Mouse (Mus musculus): Measurements from ENCODE around the gene Il12rb1. TPM values are rescaled to one million over a fixed set of nuclear protein-coding genes. Genes with fewer than 3 reads are reported as not detected.
A peak's percentile ranks its signal among the peaks of the same experiment; 100 is the strongest.

Il12rb1 gene
- total RNA-seq, 4 experiments from 2014 or later = 0.16 to 0.49 TPM; not detected in 2

- DNase-seq (ENCODE audit: low spot score) = peak; percentile 84
Measured at GRCm38 (mm10) chr8:70773833-70774232, 34.4 kb upstream of the Il12rb1 start.

DNA sequence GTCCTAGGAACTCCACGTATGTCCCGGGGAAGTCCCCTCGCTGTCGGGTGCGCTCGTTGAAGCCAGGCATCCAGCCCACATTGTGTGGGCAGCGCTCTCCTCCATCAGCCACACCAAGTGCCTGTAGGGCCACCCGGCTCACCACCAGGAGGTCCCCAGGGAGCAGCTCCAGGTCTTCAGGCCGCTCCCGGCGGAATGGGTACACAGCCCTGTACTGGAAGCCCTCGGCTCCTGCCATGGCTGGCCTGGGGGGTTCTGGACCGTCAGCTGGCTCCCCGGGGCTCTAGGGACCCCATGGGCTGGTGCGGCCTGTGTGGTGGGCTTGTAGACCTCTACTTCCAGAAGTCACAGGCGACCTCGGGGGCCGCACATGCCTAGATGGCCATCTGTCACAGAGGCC lies 33.5 kb upstream of the Il12rb1 start:
- no peak for DNase-seq (ENCODE audit: low spot score)

DNA sequence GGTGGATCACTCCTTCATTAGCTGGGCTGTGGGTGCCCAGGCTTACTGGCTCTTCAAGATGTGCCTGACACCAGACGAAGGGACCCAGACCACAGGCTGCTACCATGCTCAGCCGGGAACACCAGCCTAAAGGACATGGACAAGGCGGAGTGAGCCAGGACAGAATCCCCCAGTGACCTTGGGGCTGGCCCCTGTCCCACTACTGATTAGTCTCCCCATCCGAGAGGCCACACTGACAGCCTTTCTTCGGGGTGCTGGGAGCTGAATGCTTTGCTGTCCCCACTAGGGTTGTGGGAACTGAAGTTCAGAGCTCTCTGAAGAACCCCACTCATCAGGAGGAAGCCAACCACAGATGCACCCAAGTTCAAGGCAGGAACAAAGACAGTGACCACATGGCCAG lies 33.0 kb upstream of the Il12rb1 start:
- DNase-seq (ENCODE audit: low spot score) = no peak

- no peak for DNase-seq (ENCODE audit: low spot score)
Measured at GRCm38 (mm10) chr8:70775851-70776495, 32.3 kb upstream of the Il12rb1 start.

- DNase-seq (ENCODE audit: low spot score) = peak; percentile 96
Measured at GRCm38 (mm10) chr8:70776496-70777444, 31.5 kb upstream of the Il12rb1 start, which contains the start of gene Pik3r2. Pik3r2 (minus strand) TSS chr8:70776713.

DNA sequence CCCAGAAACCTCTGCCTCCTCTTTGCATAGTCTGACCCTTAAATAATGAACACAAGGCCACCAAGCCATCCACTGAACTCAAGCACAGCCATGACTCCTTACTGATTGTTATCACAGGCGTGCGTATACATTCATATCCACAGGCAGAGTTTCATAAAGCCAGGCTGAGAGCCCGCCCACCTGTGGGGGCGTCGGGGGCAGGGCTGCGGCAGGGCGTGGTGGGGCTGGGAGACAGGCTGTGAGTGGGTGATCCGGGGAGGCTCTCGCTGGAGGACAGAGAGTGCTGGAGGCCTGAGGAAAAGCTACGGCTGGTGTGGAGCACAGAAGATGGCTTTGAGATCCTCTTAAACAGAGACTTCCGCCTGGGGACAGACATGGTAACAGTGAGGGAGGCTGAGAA lies 28.2 kb upstream of the Il12rb1 start:
- DNase-seq (ENCODE audit: low spot score) = no peak

GRCm38 (mm10) chr8:70786291-70787050 lies 21.8 kb upstream of the Il12rb1 start:
- DNase-seq (ENCODE audit: low spot score) = no peak

- no peak for DNase-seq (ENCODE audit: low spot score)
Measured at GRCm38 (mm10) chr8:70787051-70787445, 21.2 kb upstream of the Il12rb1 start.

- no peak for DNase-seq (ENCODE audit: low spot score)
Measured at GRCm38 (mm10) chr8:70787941-70788667, 20.1 kb upstream of the Il12rb1 start.

GRCm38 (mm10) chr8:70789046-70789445 lies 19.2 kb upstream of the Il12rb1 start:
- DNase-seq (ENCODE audit: low spot score) = no peak

- no peak for DNase-seq (ENCODE audit: low spot score)
Measured at GRCm38 (mm10) chr8:70790846-70791245, 17.4 kb upstream of the Il12rb1 start.

GRCm38 (mm10) chr8:70791294-70791701 lies 17.0 kb upstream of the Il12rb1 start:
- no peak for DNase-seq (ENCODE audit: low spot score)

GRCm38 (mm10) chr8:70791975-70792691 lies 16.1 kb upstream of the Il12rb1 start:
- peak; percentile 95 for DNase-seq (ENCODE audit: low spot score)

DNA sequence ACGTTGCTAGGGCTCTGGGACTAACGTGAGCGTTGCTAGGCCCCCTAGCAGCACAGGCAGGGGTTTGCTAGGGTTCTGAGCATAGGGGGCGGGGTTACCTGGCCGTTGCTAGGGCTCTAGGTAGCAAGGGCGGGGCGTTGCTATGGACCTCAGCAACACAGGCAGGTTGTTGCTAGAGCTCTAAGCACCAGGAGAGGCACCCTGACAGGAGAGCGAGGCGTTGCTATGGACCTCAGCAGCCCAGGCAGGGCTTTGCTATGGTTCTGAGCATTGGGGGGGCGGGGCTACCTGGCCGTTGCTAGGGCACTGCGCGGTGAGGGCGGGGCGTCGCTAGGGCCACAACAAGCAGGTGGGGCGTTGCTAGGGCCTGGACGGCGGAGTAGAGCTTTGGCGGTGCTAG lies 15.5 kb upstream of the Il12rb1 start:
- DNase-seq (ENCODE audit: low spot score) = no peak

GRCm38 (mm10) chr8:70794215-70794614 lies 14.0 kb upstream of the Il12rb1 start:
- DNase-seq (ENCODE audit: low spot score) = no peak

DNA sequence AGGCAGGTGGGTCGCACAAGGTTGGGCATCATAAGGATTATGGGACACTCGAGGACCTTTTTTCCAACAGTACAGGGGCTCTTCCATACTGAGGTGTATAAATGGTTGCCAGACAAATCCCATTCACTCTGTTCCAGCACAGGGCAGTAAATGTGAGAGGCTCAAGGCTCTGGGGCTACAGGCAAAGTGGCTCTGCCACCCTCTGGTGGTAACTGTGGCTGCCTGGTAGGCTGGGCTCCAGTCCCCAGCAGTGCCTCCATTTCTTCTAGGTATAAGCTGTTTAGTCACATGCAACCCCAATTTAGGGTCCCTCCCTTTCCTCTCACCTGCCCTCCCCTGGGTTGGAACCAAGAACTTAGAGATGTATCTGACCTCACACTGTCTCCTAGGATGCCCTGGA lies 12.9 kb upstream of the Il12rb1 start:
- DNase-seq (ENCODE audit: low spot score) = no peak

DNA sequence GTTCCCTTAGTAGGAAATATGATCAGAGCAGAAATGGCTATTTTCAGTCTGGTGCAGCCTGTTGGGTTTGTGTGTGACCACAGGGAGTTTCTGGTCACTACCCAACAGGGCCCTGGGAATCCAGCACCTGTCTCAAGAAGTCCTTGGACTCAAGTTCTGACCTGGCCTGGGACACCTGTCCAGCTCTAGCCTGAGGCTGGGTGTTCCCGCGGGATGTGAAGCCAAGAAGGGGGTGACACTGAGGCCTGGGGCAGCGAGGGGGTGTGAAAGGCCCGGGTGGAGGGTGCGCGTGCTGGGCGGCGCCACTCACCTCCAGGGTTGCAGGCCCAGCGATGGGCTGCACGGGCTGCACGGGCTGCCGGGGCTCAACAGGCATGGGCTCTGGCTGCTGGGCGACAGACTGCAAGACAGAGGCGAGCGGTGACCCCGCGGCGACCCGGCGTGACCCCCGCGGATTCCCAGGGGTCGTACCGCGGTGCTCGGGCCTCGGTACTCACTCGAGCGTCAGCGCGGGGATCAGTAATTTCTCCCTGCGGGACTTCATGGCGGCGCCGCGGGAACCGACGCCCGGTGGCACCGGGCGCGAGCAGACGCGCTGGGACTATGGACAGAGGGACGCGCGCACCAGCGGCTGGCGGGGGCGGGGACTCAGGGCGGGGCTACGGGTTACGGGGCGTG lies 11.7 kb upstream of the Il12rb1 start:
- DNase-seq (ENCODE audit: low spot score) = no peak

DNA sequence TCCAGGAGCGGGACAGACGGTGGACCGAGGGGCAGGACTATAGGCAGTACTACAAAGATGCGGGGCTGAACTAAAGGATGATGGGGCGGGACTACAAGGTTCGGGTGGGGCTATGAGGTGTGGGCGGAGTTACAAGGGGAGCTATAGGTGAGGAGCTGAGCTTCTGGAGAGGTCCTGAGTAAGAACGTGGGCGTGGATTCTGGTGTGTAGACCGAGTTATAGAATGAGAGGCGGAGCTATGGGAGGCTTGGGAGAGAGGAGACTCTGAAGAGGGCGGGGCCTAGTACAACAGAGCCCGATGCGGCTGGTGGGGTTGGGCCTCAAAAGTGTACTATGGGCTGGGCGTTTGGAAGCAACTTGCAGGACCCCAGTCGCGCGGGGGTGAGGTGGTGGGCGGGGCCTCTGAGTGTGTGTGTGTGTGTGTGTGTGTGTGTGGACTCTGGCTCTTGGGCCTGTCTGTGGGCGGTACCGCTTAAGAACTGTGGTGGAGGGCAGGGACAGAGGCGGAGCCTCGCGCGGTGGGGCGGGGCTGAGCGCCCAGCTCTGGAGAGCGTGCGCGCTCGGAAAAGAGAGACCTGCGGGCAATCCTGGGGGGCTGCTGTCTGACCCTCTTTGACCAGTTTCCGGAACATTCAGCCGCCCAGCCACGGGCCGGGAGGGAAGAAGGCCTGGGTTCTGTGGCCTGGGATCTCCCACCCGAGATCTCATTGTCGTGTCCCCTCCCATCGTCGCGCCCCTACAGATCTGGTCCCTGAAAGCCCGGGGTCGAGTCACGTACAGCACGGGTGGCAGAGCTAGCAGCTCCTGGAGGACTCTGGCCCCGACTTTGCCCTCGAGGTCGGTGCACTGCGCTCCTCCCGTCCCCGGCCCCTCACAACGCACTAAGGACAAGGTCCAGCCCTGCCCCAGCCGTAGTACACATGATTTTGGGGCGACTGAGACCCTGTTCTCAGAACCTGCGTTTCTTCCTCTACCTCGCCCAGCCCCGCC lies 10.9 kb upstream of the Il12rb1 start:
- DNase-seq (ENCODE audit: low spot score) = peak; percentile 81

- DNase-seq (ENCODE audit: low spot score) = no peak
Measured at GRCm38 (mm10) chr8:70798281-70798680, 10.0 kb upstream of the Il12rb1 start.

Data from heart, adult 8-10 months (tissue).